24 mouse cellular contexts compared by ENCODE assay signal in genomic region chrX:167195228-167195649, GRCm38 (mm10). TPM values are rescaled to one million over a fixed set of nuclear protein-coding genes. Genes with fewer than 3 reads are reported as not detected.
DNase-seq lines count a peak whose midpoint lies in the region; ATAC-seq lines count a peak whose summit lies in the region.
"Had no signal": no experiment of that assay in that cellular context is flagged by ENCODE, and none has a peak within 500 bp of the region (broad histone marks: within the 10 kb centered on the region; RNA-seq: fewer than 3 reads in every experiment).

No protein-coding gene starts in this region.

- H3K4me3 ChIP-seq in stomach, embryonic 16.5 days (replicated peaks; ENCODE audit: low read length) = no peak overlapping the region
- H3K4me3 ChIP-seq: embryonic facial prominence, embryonic 13.5 days; gastrocnemius, adult 2 months; limb, embryonic 13.5 days; midbrain, embryonic 13.5 days had no signal

- no peaks in the 10 kb centered on the region; the same call in 1 of the 2 replicates for H3K27me3 ChIP-seq in stomach, embryonic 16.5 days (ENCODE audit: control insufficient read depth, insufficient read depth, low read length)

- DNase-seq in lung, adult 18-20 months = peak; percentile 27 to 65
- DNase-seq in lung, postnatal 14 days = no peak
- peak; percentile 15 for DNase-seq in induced T-regulatory cell, adult 2 months (ENCODE audit: low read depth)
- DNase-seq in lung, postnatal 36 days = peak; percentile 53
- DNase-seq in right cerebral cortex, postnatal 4 days = no peak
- no peak for DNase-seq in urinary bladder, postnatal 14 days (ENCODE audit: low spot score)
- DNase-seq in urinary bladder, postnatal 4 days (ENCODE audit: low spot score in 2 of 2) = no peak
- DNase-seq: adrenal gland, postnatal 14 days; B cell, adult 2 months; cerebellum, adult 8-10 months; forebrain, postnatal 0 days; gastrocnemius, adult 2 months; heart, adult 18-20 months; kidney, adult 2 months; kidney, postnatal 14 days; layer of hippocampus, adult 9-11 months; right cerebral cortex, adult 18-20 months; thymus, adult 2 months had no signal

- peak; percentile 84 for ATAC-seq in stomach, embryonic 16.5 days (ENCODE audit: insufficient read depth, low FRiP score)
- ATAC-seq: forebrain, postnatal 0 days; midbrain, embryonic 13.5 days had no signal

- peak overlapping the region; percentile 67 for H3K27ac ChIP-seq in stomach, embryonic 16.5 days (ENCODE audit: low read length)
- H3K27ac ChIP-seq: embryonic facial prominence, embryonic 13.5 days; gastrocnemius, adult 2 months; hindbrain, embryonic 14.5 days; limb, embryonic 13.5 days; macrophage; midbrain, embryonic 13.5 days had no signal

- H3K36me3 ChIP-seq in stomach, embryonic 16.5 days (ENCODE audit: control insufficient read depth, insufficient read depth, low read length) = no peaks in the 10 kb centered on the region
- H3K36me3 ChIP-seq: embryonic facial prominence, embryonic 13.5 days; limb, embryonic 13.5 days; midbrain, embryonic 13.5 days had no signal

- WGBS in stomach, embryonic 16.5 days = 27% methylated on average over 2 of the region's 2 CpGs

- H3K9ac ChIP-seq in stomach, embryonic 16.5 days (ENCODE audit: low read length) = no peak overlapping the region
- H3K9ac ChIP-seq: embryonic facial prominence, embryonic 13.5 days; forebrain, postnatal 0 days; hindbrain, embryonic 14.5 days; limb, embryonic 13.5 days; midbrain, embryonic 13.5 days had no signal

- H3K9me3 ChIP-seq in stomach, embryonic 16.5 days (replicated peaks; ENCODE audit: control insufficient read depth, low read length) = no peaks in the 10 kb centered on the region
- H3K9me3 ChIP-seq: embryonic facial prominence, embryonic 13.5 days; limb, embryonic 13.5 days; midbrain, embryonic 13.5 days had no signal

- no peak overlapping the region for H3K4me2 ChIP-seq in stomach, embryonic 16.5 days (ENCODE audit: low read depth, low read length)
- H3K4me2 ChIP-seq: embryonic facial prominence, embryonic 13.5 days; hindbrain, embryonic 14.5 days; limb, embryonic 13.5 days; midbrain, embryonic 13.5 days had no signal

- no peaks in the 10 kb centered on the region for H3K4me1 ChIP-seq in stomach, embryonic 16.5 days (ENCODE audit: control insufficient read depth, insufficient read depth, low read length)
- H3K4me1 ChIP-seq: embryonic facial prominence, embryonic 13.5 days; limb, embryonic 13.5 days; midbrain, embryonic 13.5 days had no signal

RNA-seq across cellular contexts. Expression of gene Tmsb4x, which starts 13.9 kb away (rescaled TPM):
- 5,589 and 6,437 TPM in 2 replicates for polyA plus RNA-seq in stomach, embryonic 16.5 days (2015; fragmentation: Nextera tagmentation; extraction: Ambion mirVana)

Comparison
In these comparisons a context has a peak if more than half of its experiments do, and no peak if none do; other contexts are left out.
1. DNase-seq: peak in lung, adult 18-20 months (2 of 2), induced T-regulatory cell, adult 2 months (single experiment) and lung, postnatal 36 days (single experiment); none in lung, postnatal 14 days (single experiment), right cerebral cortex, postnatal 4 days (single experiment), urinary bladder, postnatal 14 days (single experiment) and urinary bladder, postnatal 4 days (0 of 2).